Mouse (Mus musculus): ENCODE data around the gene Rab40c. TPM values are rescaled to one million over a fixed set of nuclear protein-coding genes. Genes with fewer than 3 reads are reported as not detected.

Rab40c gene
- polyA plus RNA-seq, 1 experiment, result 18.3 TPM

- H3ac ChIP-seq (ENCODE audit: control insufficient read depth, insufficient read length), result no peak overlapping the region
- no peaks in the 10 kb centered on the region for H3K79me2 ChIP-seq (ENCODE audit: control insufficient read depth, insufficient read depth)
- H3K4me2 ChIP-seq (ENCODE audit: low read depth), result no peak overlapping the region
- peaks cover 50% of the 10 kb centered on the region for H3K27me3 ChIP-seq (ENCODE audit: control insufficient read depth, insufficient read depth, insufficient read length)
- TF ChIP-seq POLR2AphosphoS2 (IDR thresholded peaks at IDR 0.05; ENCODE audit: insufficient read length, low read depth) (no peak), MAX (IDR thresholded peaks at IDR 0.05; ENCODE audit: low read depth) (no peak), POLR2A (IDR thresholded peaks at IDR 0.05; ENCODE audit: insufficient read length, low read depth) (no peak), USF1 (IDR thresholded peaks at IDR 0.05; ENCODE audit: low read depth) (no peak), REST (IDR thresholded peaks at IDR 0.05; ENCODE audit: insufficient read depth, insufficient read length) (no peak), MYOD1 (IDR thresholded peaks at IDR 0.05; ENCODE audit: control insufficient read depth in 1 of 3, insufficient read length in 2 of 3, low read depth in 2 of 3) (no peak), CEBPB (IDR thresholded peaks at IDR 0.05; ENCODE audit: insufficient read depth, poor library complexity, severe bottlenecking) (no peak), E2F4 (IDR thresholded peaks at IDR 0.05; ENCODE audit: insufficient read depth) (no peak), TCF12 (IDR thresholded peaks at IDR 0.05; ENCODE audit: insufficient read depth, poor library complexity, severe bottlenecking) (no peak), SRF (IDR thresholded peaks at IDR 0.05; ENCODE audit: control insufficient read depth, insufficient read length, low read depth) (no peak), MYOG (IDR thresholded peaks at IDR 0.05; ENCODE audit: control insufficient read depth in 1 of 3, insufficient read depth in 1 of 3, insufficient read length in 2 of 3, low read depth in 2 of 3) (no peak), TCF3 (IDR thresholded peaks at IDR 0.05; ENCODE audit: insufficient read length, low read depth) (no peak)
- H3K36me3 ChIP-seq (ENCODE audit: control insufficient read depth, insufficient read depth), result no peaks in the 10 kb centered on the region
- H3K4me3 ChIP-seq, result no peak overlapping the region
Observed at GRCm38 (mm10) chr17:25947576-25947975, 28.0 kb upstream of the Rab40c start.

DNA sequence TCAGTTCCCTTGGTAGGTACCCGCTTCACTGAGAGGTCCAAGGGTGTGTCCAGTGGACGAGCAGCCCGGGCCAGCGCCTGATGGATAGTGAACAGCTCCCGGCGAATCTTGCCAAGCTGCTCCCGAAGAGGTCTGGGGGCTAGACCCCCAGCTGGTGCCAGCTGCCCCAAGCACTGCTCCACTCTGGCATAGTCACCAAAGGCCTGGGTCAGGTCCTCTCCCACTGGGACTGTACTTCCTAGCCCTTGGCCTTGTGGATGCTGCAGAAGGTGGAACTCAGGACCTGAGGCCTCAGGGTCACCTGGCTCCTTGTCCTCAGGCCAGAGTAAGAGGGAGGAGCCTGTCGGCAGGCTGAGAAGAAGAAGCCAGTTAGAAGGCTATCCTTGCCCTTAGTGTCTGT is 27.4 kb upstream of the Rab40c start:
- H3K36me3 ChIP-seq (ENCODE audit: control insufficient read depth, insufficient read depth), result no peaks in the 10 kb centered on the region
- H3K4me3 ChIP-seq, result no peak overlapping the region
- no peak for TF ChIP-seq E2F4 (IDR thresholded peaks at IDR 0.05; ENCODE audit: insufficient read depth)
- no peak for TF ChIP-seq SRF (IDR thresholded peaks at IDR 0.05; ENCODE audit: control insufficient read depth, insufficient read length, low read depth)
- no peak for TF ChIP-seq CEBPB (IDR thresholded peaks at IDR 0.05; ENCODE audit: insufficient read depth, poor library complexity, severe bottlenecking)
- no peak for TF ChIP-seq POLR2A (IDR thresholded peaks at IDR 0.05; ENCODE audit: insufficient read length, low read depth)
- TF ChIP-seq TCF3 (IDR thresholded peaks at IDR 0.05; ENCODE audit: insufficient read length, low read depth), result no peak
- TF ChIP-seq MYOG (IDR thresholded peaks at IDR 0.05; ENCODE audit: control insufficient read depth in 1 of 3, insufficient read depth in 1 of 3, insufficient read length in 2 of 3, low read depth in 2 of 3), result no peak
- no peak for TF ChIP-seq MAX (IDR thresholded peaks at IDR 0.05; ENCODE audit: low read depth)
- TF ChIP-seq MYOD1 (IDR thresholded peaks at IDR 0.05; ENCODE audit: control insufficient read depth in 1 of 3, insufficient read length in 2 of 3, low read depth in 2 of 3), result no peak
- peaks cover 43% of the 10 kb centered on the region for H3K27me3 ChIP-seq (ENCODE audit: control insufficient read depth, insufficient read depth, insufficient read length)
- no peak overlapping the region for H3K4me2 ChIP-seq (ENCODE audit: low read depth)
- no peak overlapping the region for H3ac ChIP-seq (ENCODE audit: control insufficient read depth, insufficient read length)
- H3K79me2 ChIP-seq (ENCODE audit: control insufficient read depth, insufficient read depth), result no peaks in the 10 kb centered on the region

- no peak overlapping the region for H3ac ChIP-seq (ENCODE audit: control insufficient read depth, insufficient read length)
- no peak overlapping the region for H3K4me3 ChIP-seq
- H3K79me2 ChIP-seq (ENCODE audit: control insufficient read depth, insufficient read depth), result peaks cover 3% of the 10 kb centered on the region
- H3K4me2 ChIP-seq (ENCODE audit: low read depth), result no peak overlapping the region
- no peak for TF ChIP-seq SRF (IDR thresholded peaks at IDR 0.05; ENCODE audit: control insufficient read depth, insufficient read length, low read depth)
- TF ChIP-seq MYOD1 (IDR thresholded peaks at IDR 0.05; ENCODE audit: control insufficient read depth in 1 of 3, insufficient read length in 2 of 3, low read depth in 2 of 3), result no peak
- no peak for TF ChIP-seq CEBPB (IDR thresholded peaks at IDR 0.05; ENCODE audit: insufficient read depth, poor library complexity, severe bottlenecking)
- no peak for TF ChIP-seq REST (IDR thresholded peaks at IDR 0.05; ENCODE audit: insufficient read depth, insufficient read length)
- no peak for TF ChIP-seq E2F4 (IDR thresholded peaks at IDR 0.05; ENCODE audit: insufficient read depth)
- TF ChIP-seq TCF3 (IDR thresholded peaks at IDR 0.05; ENCODE audit: insufficient read length, low read depth), result no peak
- TF ChIP-seq POLR2AphosphoS2 (IDR thresholded peaks at IDR 0.05; ENCODE audit: insufficient read length, low read depth), result no peak
- no peak for TF ChIP-seq POLR2A (IDR thresholded peaks at IDR 0.05; ENCODE audit: insufficient read length, low read depth)
- TF ChIP-seq TCF12 (IDR thresholded peaks at IDR 0.05; ENCODE audit: insufficient read depth, poor library complexity, severe bottlenecking), result no peak
- TF ChIP-seq MAX (IDR thresholded peaks at IDR 0.05; ENCODE audit: low read depth), result no peak
- TF ChIP-seq MYOG (IDR thresholded peaks at IDR 0.05; ENCODE audit: control insufficient read depth in 1 of 3, insufficient read depth in 1 of 3, insufficient read length in 2 of 3, low read depth in 2 of 3), result no peak
- H3K27me3 ChIP-seq (ENCODE audit: control insufficient read depth, insufficient read depth, insufficient read length), result peaks cover 38% of the 10 kb centered on the region
- no peaks in the 10 kb centered on the region for H3K36me3 ChIP-seq (ENCODE audit: control insufficient read depth, insufficient read depth)
Observed at GRCm38 (mm10) chr17:25946349-25946748, 26.8 kb upstream of the Rab40c start.

DNA sequence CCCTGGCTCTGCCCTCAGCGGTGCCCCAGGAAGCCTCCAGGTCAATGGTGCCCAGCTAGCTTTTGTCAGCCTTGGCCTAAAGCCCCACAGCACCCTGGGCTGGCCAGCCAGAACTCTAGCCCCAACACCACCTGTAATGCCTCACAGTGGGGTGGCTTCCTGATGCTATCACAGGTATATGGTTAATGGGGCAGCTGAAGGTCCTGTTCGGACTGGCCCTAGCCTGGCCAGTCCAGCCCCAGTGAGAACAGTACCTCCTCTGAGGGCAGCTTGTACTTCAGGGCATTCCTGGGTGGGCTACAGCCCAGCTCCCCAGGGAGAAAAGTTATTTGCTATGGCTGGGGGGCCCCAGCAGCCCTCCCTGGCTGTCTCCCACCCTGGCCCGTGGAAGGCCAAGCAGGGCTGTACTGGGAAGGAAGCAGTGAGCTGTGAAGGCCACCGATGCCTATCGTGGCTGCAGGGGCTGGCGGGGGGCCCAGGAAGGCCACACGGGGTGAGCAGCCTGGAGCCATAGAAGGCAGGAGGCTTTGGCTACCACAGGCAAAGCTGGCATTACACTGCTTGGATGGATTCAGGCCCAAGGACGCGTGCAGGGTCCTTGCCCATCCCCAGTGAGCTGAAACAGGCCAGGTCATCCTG is 26.1 kb upstream of the Rab40c start:
- Histone ChIP-seq H3K27me3 (ENCODE audit: control insufficient read depth, insufficient read depth, insufficient read length) (peaks cover 30% of the 10 kb centered on the region), H3K4me2 (ENCODE audit: low read depth) (no peak overlapping the region), H3K36me3 (ENCODE audit: control insufficient read depth, insufficient read depth) (no peaks in the 10 kb centered on the region), H3K4me3 (no peak overlapping the region), H3K79me2 (ENCODE audit: control insufficient read depth, insufficient read depth) (peaks cover 10% of the 10 kb centered on the region), H3ac (ENCODE audit: control insufficient read depth, insufficient read length) (no peak overlapping the region)
- TF ChIP-seq CEBPB (IDR thresholded peaks at IDR 0.05; ENCODE audit: insufficient read depth, poor library complexity, severe bottlenecking) (no peak), TCF3 (IDR thresholded peaks at IDR 0.05; ENCODE audit: insufficient read length, low read depth) (no peak)
